Mouse (Mus musculus) kidney, adult 11 months (tissue): ENCODE results near the gene Mmgt2.

ENCODE experiments used
- DNase-seq: peaks from one replicate; pipeline ENCODE4 v3.0.0; 2022

The Mmgt2 gene

GRCm38 (mm10) chr11:62648591-62649391 is at the start of gene Mmgt2:
Gene Mmgt2 (plus strand): TSS chr11:62648664.
- DNase-seq = peak; percentile 92

- DNase-seq = no peak
Measured at GRCm38 (mm10) chr11:62601732-62602618, 46.5 kb upstream of the Mmgt2 start.

- peak; percentile 95 for DNase-seq
Measured at GRCm38 (mm10) chr11:62602619-62603311, 45.7 kb upstream of the Mmgt2 start.

- peak; percentile 36 for DNase-seq
Measured at GRCm38 (mm10) chr11:62603312-62604056, 45.0 kb upstream of the Mmgt2 start.

- DNase-seq = no peak
Measured at GRCm38 (mm10) chr11:62604123-62604706, 44.2 kb upstream of the Mmgt2 start.

- no peak for DNase-seq
Measured at GRCm38 (mm10) chr11:62604886-62605618, 43.4 kb upstream of the Mmgt2 start.

GRCm38 (mm10) chr11:62605619-62606298 is 42.7 kb upstream of the Mmgt2 start:
- DNase-seq = no peak

- no peak for DNase-seq
Measured at GRCm38 (mm10) chr11:62606299-62607169, 41.9 kb upstream of the Mmgt2 start.

- DNase-seq = no peak
Measured at GRCm38 (mm10) chr11:62607170-62607951, 41.1 kb upstream of the Mmgt2 start.

GRCm38 (mm10) chr11:62607952-62608201 is 40.6 kb upstream of the Mmgt2 start:
- no peak for DNase-seq

- no peak for DNase-seq
Measured at GRCm38 (mm10) chr11:62608826-62609675, 39.4 kb upstream of the Mmgt2 start.

GRCm38 (mm10) chr11:62610304-62610703 is 38.2 kb upstream of the Mmgt2 start:
- no peak for DNase-seq

GRCm38 (mm10) chr11:62612604-62613003 is 35.9 kb upstream of the Mmgt2 start:
- DNase-seq = no peak

GRCm38 (mm10) chr11:62613657-62614365 is 34.7 kb upstream of the Mmgt2 start:
- peak; percentile 82 for DNase-seq

GRCm38 (mm10) chr11:62614876-62615410 is 33.5 kb upstream of the Mmgt2 start:
- DNase-seq = no peak

- no peak for DNase-seq
Measured at GRCm38 (mm10) chr11:62615456-62615855, 33.0 kb upstream of the Mmgt2 start.

- DNase-seq = no peak
Measured at GRCm38 (mm10) chr11:62621079-62621478, 27.4 kb upstream of the Mmgt2 start.
